Mouse (Mus musculus): ENCODE data around the gene Gm10330. TPM values are rescaled to one million over a fixed set of nuclear protein-coding genes. Genes with fewer than 3 reads are reported as not detected.
"Not testable (repeated sequence)": the region's sequence is repeated elsewhere in the genome, so short reads cannot be mapped to it uniquely, and the experiment has no call there.

The Gm10330 gene
- polyA plus RNA-seq (2015; fragmentation: Nextera tagmentation; extraction: Ambion mirVana): 0.50 and 0.61 TPM in 2 replicates

- H3K9me3 ChIP-seq; H3K27ac ChIP-seq (replicated peaks); H3K36me3 ChIP-seq; ATAC-seq (replicated peaks); H3K4me3 ChIP-seq; H3K27me3 ChIP-seq; H3K4me2 ChIP-seq (replicated peaks); H3K9ac ChIP-seq (replicated peaks); H3K4me1 ChIP-seq: not testable (repeated sequence)
- 100% methylated on average over 1 of the region's 1 CpGs for WGBS
Measured at GRCm38 (mm10) chr12:23780165-23780564, at the start of gene Gm10330. TSS of gene Gm10330 (minus strand) at chr12:23780265.

- not testable (repeated sequence) for ATAC-seq (replicated peaks); H3K4me2 ChIP-seq (replicated peaks); H3K4me3 ChIP-seq; H3K9me3 ChIP-seq; H3K27me3 ChIP-seq; H3K9ac ChIP-seq (replicated peaks); H3K36me3 ChIP-seq; H3K27ac ChIP-seq (replicated peaks); H3K4me1 ChIP-seq
- WGBS: 15% methylated on average over 43 of the region's 43 CpGs
Measured at GRCm38 (mm10) chr12:23800776-23801175, 20.7 kb upstream of the Gm10330 start.

- not testable (repeated sequence) for H3K9me3 ChIP-seq; H3K4me2 ChIP-seq (replicated peaks); H3K4me1 ChIP-seq; ATAC-seq (replicated peaks); H3K27me3 ChIP-seq; H3K27ac ChIP-seq (replicated peaks); H3K4me3 ChIP-seq; H3K36me3 ChIP-seq; H3K9ac ChIP-seq (replicated peaks)
- WGBS: 26% methylated on average over 38 of the region's 48 CpGs
Measured at GRCm38 (mm10) chr12:23800366-23800765, 20.3 kb upstream of the Gm10330 start.
